Mouse (Mus musculus): ENCODE data around the gene Npas3. TPM values are rescaled to one million over a fixed set of nuclear protein-coding genes. Genes with fewer than 3 reads are reported as not detected.

Gene Npas3
- total and polyA plus RNA-seq, 2 experiments: 0.04 TPM; not detected in 1

GRCm38 (mm10) chr12:53981575-53982507, 733.4 kb downstream of the Npas3 start:
- H3K4me1 ChIP-seq (ENCODE audit: control insufficient read depth, insufficient read depth, low read length): no peaks in the 10 kb centered on the region
- 89% methylated on average over 9 of the region's 9 CpGs for WGBS
- no peaks in the 10 kb centered on the region for H3K36me3 ChIP-seq (ENCODE audit: control insufficient read depth, insufficient read depth, low read length)
- H3K27ac ChIP-seq (replicated peaks; ENCODE audit: insufficient read depth, low read depth, low read length): no peak overlapping the region
- no peak overlapping the region for H3K4me3 ChIP-seq (ENCODE audit: insufficient read depth, low read depth, low read length)
- no peak for DNase-seq (ENCODE audit: extremely low read depth, low read depth, low spot score)
- H3K79me2 ChIP-seq (ENCODE audit: control insufficient read depth, insufficient read depth, low read length): no peaks in the 10 kb centered on the region
- TF ChIP-seq CTCF (IDR thresholded peaks at IDR 0.05; ENCODE audit: low read depth, low read length) (no peak), POLR2A (IDR thresholded peaks at IDR 0.05; ENCODE audit: extremely low read depth, insufficient read depth, low read length) (no peak)
- H3K9ac ChIP-seq (ENCODE audit: low read depth, low read length): no peak overlapping the region
- no peaks in the 10 kb centered on the region for H3K27me3 ChIP-seq (ENCODE audit: control insufficient read depth, insufficient read depth, low read length)

DNA sequence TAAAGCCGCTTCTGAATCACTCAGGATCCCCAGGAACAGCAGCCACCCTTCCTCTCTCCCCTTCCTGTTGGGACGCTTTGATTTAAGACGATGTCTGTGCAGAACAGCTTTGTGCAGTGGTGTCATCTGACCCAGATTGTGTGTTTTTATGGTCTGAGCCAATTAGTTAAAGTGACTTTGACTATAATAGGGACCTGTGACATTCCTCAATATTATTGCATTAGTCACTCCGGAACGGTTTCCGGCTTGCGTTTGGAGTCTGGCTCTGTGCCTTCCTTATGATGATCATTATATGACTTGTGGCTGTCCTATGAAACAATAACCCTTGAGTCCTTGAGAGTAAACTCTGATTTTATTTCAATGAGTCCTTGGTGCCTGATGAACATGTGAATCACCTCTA, 735.5 kb downstream of the Npas3 start:
- no peak for DNase-seq (ENCODE audit: extremely low read depth, low read depth, low spot score)
- no peak overlapping the region for H3K4me3 ChIP-seq (ENCODE audit: insufficient read depth, low read depth, low read length)
- H3K4me1 ChIP-seq (ENCODE audit: control insufficient read depth, insufficient read depth, low read length): no peaks in the 10 kb centered on the region
- TF ChIP-seq POLR2A (IDR thresholded peaks at IDR 0.05; ENCODE audit: extremely low read depth, insufficient read depth, low read length) (no peak), CTCF (IDR thresholded peaks at IDR 0.05; ENCODE audit: low read depth, low read length) (no peak)
- no peak overlapping the region for H3K27ac ChIP-seq (replicated peaks; ENCODE audit: insufficient read depth, low read depth, low read length)
- WGBS: 78% methylated on average over 7 of the region's 7 CpGs
- no peaks in the 10 kb centered on the region for H3K36me3 ChIP-seq (ENCODE audit: control insufficient read depth, insufficient read depth, low read length)
- H3K27me3 ChIP-seq (ENCODE audit: control insufficient read depth, insufficient read depth, low read length): no peaks in the 10 kb centered on the region
- H3K9ac ChIP-seq (ENCODE audit: low read depth, low read length): no peak overlapping the region
- H3K79me2 ChIP-seq (ENCODE audit: control insufficient read depth, insufficient read depth, low read length): no peaks in the 10 kb centered on the region

- H3K36me3 ChIP-seq (ENCODE audit: control insufficient read depth, insufficient read depth, low read length): no peaks in the 10 kb centered on the region
- no peaks in the 10 kb centered on the region for H3K79me2 ChIP-seq (ENCODE audit: control insufficient read depth, insufficient read depth, low read length)
- 90% methylated on average over 14 of the region's 14 CpGs for WGBS
- H3K4me1 ChIP-seq (ENCODE audit: control insufficient read depth, insufficient read depth, low read length): no peaks in the 10 kb centered on the region
- no peak for DNase-seq (ENCODE audit: extremely low read depth, low read depth, low spot score)
- H3K4me3 ChIP-seq (ENCODE audit: insufficient read depth, low read depth, low read length): no peak overlapping the region
- no peaks in the 10 kb centered on the region for H3K27me3 ChIP-seq (ENCODE audit: control insufficient read depth, insufficient read depth, low read length)
- no peak overlapping the region for H3K9ac ChIP-seq (ENCODE audit: low read depth, low read length)
- no peak for TF ChIP-seq POLR2A (IDR thresholded peaks at IDR 0.05; ENCODE audit: extremely low read depth, insufficient read depth, low read length)
- no peak for TF ChIP-seq CTCF (IDR thresholded peaks at IDR 0.05; ENCODE audit: low read depth, low read length)
- no peak overlapping the region for H3K27ac ChIP-seq (replicated peaks; ENCODE audit: insufficient read depth, low read depth, low read length)
These were observed 737.7 kb downstream of the Npas3 start for GRCm38 (mm10) chr12:53985851-53986842.

DNA sequence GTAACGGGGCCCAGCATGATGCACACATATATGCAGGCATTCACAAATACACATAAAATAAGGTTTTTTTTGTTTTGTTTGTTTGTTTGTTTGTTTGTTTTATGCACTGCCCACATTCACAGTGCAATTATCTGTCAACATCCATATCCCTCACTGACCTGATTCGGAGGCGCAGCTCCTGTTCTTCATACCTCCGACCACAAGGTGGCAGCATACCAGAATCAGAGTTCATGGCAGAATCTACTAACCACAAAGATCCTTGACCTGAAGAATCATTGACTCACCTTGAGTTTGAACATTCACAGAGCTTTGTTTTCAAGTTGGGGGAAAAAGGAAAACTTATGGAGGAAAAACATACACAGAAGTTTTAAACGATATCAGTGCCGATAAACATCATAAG, 743.9 kb downstream of the Npas3 start:
- peaks cover 4% of the 10 kb centered on the region; the same call in 1 of the 2 replicates for H3K4me1 ChIP-seq (ENCODE audit: control insufficient read depth, insufficient read depth, low read length)

GRCm38 (mm10) chr12:53995710-53996109, 747.2 kb downstream of the Npas3 start:
- DNase-seq (ENCODE audit: extremely low read depth, low read depth, low spot score): no peak
- no peaks in the 10 kb centered on the region for H3K36me3 ChIP-seq (ENCODE audit: control insufficient read depth, insufficient read depth, low read length)
- no peak overlapping the region for H3K9ac ChIP-seq (ENCODE audit: low read depth, low read length)
- no peak overlapping the region for H3K27ac ChIP-seq (replicated peaks; ENCODE audit: insufficient read depth, low read depth, low read length)
- TF ChIP-seq POLR2A (IDR thresholded peaks at IDR 0.05; ENCODE audit: extremely low read depth, insufficient read depth, low read length) (no peak), CTCF (IDR thresholded peaks at IDR 0.05; ENCODE audit: low read depth, low read length) (no peak)
- H3K4me3 ChIP-seq (ENCODE audit: insufficient read depth, low read depth, low read length): no peak overlapping the region
- no peaks in the 10 kb centered on the region for H3K79me2 ChIP-seq (ENCODE audit: control insufficient read depth, insufficient read depth, low read length)
- 53% methylated on average over 5 of the region's 5 CpGs for WGBS
- no peaks in the 10 kb centered on the region for H3K27me3 ChIP-seq (ENCODE audit: control insufficient read depth, insufficient read depth, low read length)
- H3K4me1 ChIP-seq (ENCODE audit: control insufficient read depth, insufficient read depth, low read length): peaks cover 4% of the 10 kb centered on the region; the same call in 1 of the 2 replicates

More for the DNA sequence above, 743.9 kb downstream of the Npas3 start:
- Histone ChIP-seq H3K79me2 (ENCODE audit: control insufficient read depth, insufficient read depth, low read length) (no peaks in the 10 kb centered on the region), H3K27me3 (ENCODE audit: control insufficient read depth, insufficient read depth, low read length) (no peaks in the 10 kb centered on the region), H3K9ac (ENCODE audit: low read depth, low read length) (no peak overlapping the region), H3K27ac (replicated peaks; ENCODE audit: insufficient read depth, low read depth, low read length) (no peak overlapping the region), H3K4me3 (ENCODE audit: insufficient read depth, low read depth, low read length) (no peak overlapping the region), H3K36me3 (ENCODE audit: control insufficient read depth, insufficient read depth, low read length) (no peaks in the 10 kb centered on the region)
- WGBS: 96% methylated on average over 6 of the region's 6 CpGs
- TF ChIP-seq POLR2A (IDR thresholded peaks at IDR 0.05; ENCODE audit: extremely low read depth, insufficient read depth, low read length) (no peak), CTCF (IDR thresholded peaks at IDR 0.05; ENCODE audit: low read depth, low read length) (peak; percentile 45; the same call in 1 of the 2 replicates)
- no peak for DNase-seq (ENCODE audit: extremely low read depth, low read depth, low spot score)
